Mouse (Mus musculus) right cerebral cortex, adult 18-20 months (tissue): ENCODE data around the gene Plekhj1.

ENCODE experiments used
- DNase-seq: peaks from one replicate; pipeline ENCODE4 v3.0.0; 2022; ENCODE audit warnings: mixed read lengths

Plekhj1 gene

DNA sequence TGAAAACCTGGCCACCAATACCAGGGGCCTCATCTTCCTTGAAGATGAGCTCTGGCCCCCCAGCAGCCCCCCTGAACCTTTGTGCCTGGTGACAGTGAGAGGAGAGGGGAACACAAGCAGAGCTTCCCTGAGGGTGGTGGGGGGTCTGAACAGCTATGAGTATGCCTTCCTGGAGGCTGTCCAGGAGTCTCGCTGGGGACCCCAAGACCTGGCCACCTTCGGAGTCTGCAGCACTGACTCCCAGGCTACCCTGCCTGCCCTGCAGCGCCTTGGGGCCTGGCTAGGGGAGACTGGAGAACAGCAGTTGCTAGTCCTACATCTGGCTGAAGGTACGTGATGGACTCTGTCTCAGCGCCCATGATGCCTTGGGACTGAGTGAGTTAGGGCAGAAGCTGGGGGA, 6.9 kb upstream of the Plekhj1 start:
- no peak for DNase-seq

DNA sequence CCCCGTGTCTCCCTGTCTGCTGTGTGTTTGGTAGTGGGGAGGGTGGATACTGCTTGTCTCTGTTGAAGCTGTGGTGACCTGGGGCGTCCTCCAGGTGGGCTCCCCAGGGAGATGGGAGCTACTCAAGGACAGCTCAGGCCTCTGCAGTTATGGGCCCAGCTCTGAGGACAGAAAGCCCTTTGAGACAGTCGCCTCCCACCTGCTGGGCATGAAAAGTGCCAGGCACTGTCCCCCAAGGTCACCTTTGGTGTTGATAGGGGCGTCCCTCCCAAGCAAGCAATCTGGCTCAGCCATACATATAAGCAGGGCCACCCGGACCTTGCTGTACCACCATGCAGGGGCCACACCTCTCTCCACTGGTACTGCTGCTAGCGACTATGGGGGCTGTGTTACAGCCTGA, 6.5 kb upstream of the Plekhj1 start, which contains the start of gene Amh:
Gene Amh (plus strand): TSS at position 328 of the 400 bp plus-strand sequence.
- no peak for DNase-seq

GRCm38 (mm10) chr10:80804340-80804739, 5.9 kb upstream of the Plekhj1 start:
- no peak for DNase-seq

DNA sequence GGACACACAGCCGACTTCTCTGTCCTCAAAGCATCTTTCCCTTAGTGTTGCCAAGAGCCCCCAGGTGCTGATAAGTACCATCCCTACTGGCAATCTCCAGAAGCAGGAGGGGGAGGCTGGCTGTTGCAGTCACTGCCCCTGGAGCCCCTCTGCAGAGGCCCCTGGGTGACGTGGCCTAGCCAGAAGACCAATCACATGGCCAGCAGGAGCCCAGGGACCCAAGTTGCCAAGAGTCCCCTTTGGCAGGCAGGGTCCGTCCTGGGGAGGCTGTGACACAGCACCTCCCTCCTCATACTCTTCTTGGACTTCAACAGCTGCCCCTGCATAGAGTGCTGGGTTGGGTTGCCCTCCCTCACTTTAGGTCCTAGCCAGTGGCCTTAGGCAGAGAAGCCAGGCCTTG, 4.6 kb upstream of the Plekhj1 start:
- no peak for DNase-seq

- no peak for DNase-seq
Measured at GRCm38 (mm10) chr10:80802204-80802912, 3.9 kb upstream of the Plekhj1 start.

GRCm38 (mm10) chr10:80799070-80799566, 692 bp upstream of the Plekhj1 start:
- no peak for DNase-seq

DNA sequence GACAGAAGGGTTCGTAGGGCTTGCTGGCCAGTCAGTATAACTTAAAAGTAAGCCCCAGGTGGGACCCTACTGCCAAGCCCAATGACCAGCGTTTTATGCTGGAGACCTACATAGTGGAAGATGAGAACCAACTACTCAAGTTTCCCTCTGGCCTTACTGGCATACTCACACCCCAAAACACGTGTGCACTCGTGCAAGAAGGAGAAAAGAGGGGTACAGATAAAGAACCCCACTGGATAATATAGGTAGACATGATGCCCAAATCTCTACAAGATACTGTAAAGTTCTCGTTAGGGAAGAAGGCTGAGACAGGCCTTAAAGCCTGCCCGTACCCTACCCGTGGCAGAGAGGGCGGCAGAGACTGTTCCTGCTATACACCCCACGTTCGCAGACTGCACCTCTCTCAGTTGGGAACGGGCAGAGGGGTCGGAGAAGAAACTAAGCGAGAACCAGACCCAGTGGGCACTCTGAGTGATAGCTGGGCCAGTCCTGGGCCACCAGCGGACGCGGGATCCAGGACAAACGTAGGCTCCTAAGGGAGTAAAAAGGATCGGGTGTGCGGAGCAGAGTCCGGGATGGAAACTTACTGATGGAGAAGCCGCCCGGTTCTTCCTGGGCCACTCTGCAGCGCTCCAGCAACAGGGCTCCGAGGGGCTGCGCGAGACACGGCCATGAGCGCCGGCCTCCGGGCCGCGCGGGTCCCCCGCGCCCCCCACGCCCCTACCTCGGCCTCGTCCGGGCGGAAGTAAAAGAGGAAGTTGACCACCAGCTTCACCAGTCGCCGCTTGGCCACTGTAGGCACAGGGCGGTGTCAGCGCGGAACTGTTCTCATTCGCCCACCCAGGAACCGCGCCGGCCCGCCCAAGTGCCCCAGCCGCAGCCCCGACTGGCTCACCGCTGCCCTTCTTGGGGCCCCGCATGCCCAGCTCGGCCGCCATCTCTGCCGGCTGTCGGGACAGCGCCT, 958 bp downstream of the Plekhj1 start:
- no peak for DNase-seq

DNA sequence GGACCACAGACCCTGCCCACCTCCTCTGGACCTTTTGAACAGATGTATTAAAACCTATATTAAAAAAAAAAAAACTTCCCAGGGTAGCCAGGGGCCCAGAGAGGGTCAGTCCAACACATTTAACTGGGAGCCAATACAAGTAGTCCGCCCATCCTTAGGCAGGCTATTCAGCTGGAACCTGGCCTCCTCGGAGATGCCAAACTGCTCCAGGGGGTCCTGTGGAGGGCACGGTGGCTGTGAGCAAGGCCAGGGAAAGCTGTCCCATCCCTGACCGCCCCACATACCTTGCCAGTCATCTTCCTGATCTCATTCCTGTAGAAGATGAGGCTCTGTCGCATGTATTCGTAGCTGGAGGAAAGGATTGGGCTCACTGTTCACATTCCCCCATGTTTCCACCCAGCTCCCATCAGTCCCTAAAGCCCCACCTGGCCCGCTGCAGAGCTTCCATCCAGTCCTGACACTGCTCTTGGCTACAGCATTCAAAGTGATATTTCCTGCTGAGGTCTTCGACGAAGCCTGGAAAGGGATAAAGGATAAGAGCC, 2.0 kb downstream of the Plekhj1 start:
- DNase-seq, result no peak

DNA sequence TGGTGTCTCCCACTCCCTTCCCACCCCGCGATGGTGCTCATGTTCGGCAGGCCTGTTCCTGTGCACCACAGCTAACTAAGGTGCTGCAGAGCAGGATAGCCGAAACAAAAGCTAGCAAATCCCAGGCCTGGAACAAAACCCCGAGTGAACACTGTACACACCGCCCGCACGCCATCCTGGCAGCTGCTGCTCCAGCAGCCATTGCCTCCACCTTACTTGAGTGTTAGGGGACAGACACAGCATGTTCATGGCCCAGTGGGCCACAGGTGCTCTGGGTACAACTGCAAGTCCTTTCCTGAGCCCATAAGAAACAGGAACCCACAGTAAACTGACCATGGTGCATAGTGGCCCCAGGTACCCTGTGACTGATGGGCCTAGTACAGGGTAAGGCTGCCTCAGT, 3.7 kb downstream of the Plekhj1 start:
- no peak for DNase-seq

GRCm38 (mm10) chr10:80793803-80794202, 4.6 kb downstream of the Plekhj1 start:
- no peak for DNase-seq

GRCm38 (mm10) chr10:80793033-80793784, 5.2 kb downstream of the Plekhj1 start:
- no peak for DNase-seq

- no peak for DNase-seq
Measured at GRCm38 (mm10) chr10:80792175-80793032, 6.0 kb downstream of the Plekhj1 start.

GRCm38 (mm10) chr10:80791476-80792174, 6.8 kb downstream of the Plekhj1 start:
- peak; percentile 40 for DNase-seq

DNA sequence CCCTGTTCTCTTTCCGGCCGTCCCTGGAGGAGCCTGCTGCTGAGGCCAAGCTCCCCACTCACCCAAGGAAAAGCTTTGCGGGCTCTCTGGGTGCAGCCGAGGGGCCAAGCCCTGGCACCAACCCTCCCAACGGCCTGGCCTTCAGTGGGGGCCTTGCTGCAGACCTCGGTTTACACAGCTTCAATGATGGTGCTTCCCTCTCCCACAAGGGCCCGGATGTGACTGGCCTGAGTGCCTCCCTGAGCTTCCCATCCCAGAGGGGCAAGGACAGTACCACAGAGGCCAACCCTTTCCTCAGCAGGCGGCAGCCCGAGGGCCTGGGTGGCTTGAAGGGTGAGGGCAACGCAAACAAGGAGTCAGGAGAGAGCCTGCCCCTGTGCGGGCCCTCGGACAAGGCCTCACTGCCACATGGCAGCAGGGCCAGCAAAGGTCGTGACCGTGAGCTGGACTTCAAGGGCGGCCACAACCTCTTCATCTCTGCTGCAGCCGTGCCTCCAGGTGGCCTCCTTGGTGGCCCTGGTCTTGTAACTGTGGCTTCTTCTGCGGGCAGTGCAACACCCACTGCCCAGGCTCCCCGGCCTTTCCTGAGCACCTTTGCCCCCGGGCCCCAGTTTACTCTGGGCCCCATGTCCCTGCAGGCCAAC, 7.5 kb downstream of the Plekhj1 start:
- no peak for DNase-seq

- DNase-seq, result no peak
Measured at GRCm38 (mm10) chr10:80787517-80787916, 10.9 kb downstream of the Plekhj1 start.

DNA sequence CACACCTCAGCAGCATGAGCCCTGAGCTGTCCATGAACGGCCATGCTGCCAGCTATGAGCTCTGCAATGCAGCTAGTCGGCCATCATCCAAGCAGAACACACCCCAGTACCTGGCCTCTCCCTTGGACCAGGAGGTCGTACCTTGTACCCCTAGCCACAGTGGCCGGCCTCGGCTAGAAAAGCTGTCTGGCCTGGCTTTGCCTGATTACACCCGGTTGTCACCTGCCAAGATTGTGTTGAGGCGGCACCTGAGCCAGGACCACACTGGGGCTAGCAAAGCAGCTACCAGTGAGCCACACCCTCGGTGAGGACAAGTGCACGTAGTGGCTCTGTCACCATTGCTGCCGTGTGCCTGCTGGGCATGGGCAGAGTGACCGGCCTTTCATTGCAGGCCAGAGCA, 12.5 kb downstream of the Plekhj1 start:
- DNase-seq, result no peak

- no peak for DNase-seq
Measured at GRCm38 (mm10) chr10:80784871-80785270, 13.6 kb downstream of the Plekhj1 start.

DNA sequence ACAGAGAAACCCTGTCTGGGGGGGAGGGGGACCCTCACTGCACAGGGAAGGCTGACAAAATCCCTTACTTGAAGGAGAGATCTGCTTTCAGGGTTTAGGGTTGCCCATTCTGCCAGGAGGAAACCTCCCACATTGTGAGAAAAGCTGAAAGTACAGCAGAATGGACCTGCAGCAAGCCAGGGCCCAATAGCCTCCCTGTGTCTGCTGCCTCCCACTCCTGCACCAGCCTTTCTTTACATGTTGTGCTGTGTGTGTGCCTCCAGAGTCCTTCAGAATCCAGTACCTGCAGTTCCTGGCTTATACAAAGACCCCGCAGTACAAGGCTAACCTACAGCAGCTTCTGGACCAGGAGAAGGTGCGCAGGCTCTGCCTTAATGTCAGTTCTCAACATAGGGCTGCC, 14.1 kb downstream of the Plekhj1 start:
- DNase-seq, result peak; percentile 55

GRCm38 (mm10) chr10:80779565-80779964, 18.9 kb downstream of the Plekhj1 start:
- no peak for DNase-seq

GRCm38 (mm10) chr10:80777123-80777522, 21.3 kb downstream of the Plekhj1 start:
- DNase-seq, result no peak
